Mouse (Mus musculus): ENCODE results near the gene 0610010K14Rik.
A peak's percentile ranks its signal among the peaks of the same experiment; 100 is the strongest.

DNA sequence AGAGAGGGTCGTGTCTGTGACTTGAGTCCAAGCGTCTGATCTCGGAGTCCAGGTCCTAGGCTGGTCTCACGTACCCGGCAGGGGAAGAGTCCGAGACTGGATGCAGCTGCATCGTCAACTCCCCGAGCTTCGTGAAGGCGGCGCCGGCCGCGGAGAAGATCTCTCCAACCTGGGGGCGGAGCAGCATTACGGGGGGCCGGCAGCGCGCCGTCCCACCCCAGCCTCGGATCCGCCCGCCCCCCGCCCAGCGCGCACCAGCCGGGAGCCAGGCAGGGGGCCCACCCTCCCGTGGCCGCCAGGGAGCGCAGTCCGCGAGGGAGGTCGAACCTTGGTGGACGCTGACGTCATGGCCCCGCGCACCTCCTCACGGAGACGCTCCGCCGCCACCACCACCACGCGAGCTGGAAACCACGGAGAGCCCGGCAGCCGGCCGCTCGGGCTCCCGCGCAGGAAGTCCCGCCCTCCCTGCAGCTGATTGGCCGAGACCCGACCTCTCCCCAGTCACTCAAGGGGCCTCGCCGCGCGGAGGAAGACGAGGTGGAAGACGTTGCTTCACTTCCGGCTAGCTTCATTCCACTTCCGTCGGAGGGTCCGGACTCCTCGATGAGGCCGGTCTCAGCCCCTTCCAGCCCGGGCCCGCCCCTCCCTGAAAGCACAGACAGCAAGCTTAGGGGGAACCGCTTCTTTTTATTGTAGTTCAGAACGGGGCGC lies at the start of gene 0610010K14Rik:
- TF ChIP-seq CTCF (IDR thresholded peaks at IDR 0.05; ENCODE audit: low read depth, low read length), result no peak
- TF ChIP-seq EP300 (IDR thresholded peaks at IDR 0.05; ENCODE audit: insufficient read depth, low read depth, low read length), result 0 out of 2 replicates have a peak, but pooled peaks have one; percentile 20
- peak; percentile 36 for TF ChIP-seq POLR2A (IDR thresholded peaks at IDR 0.05; ENCODE audit: insufficient read depth, low read length)

All from ES-Bruce4 (cell line).